Mouse (Mus musculus) ES-Bruce4 (cell line): ENCODE data around the gene Prps1l3.

Experiments
- CTCF ChIP-seq: IDR thresholded peaks from one replicate; pipeline ENCODE4 v1.8.1; 2011; ENCODE audit warnings: low read depth, low read length
- EP300 ChIP-seq: IDR thresholded peaks from 2 replicates; pipeline ENCODE4 v1.6.1; 2011; ENCODE audit warnings: low read depth, low read length; ENCODE audit not compliant: insufficient read depth
- POLR2A ChIP-seq: IDR thresholded peaks from one replicate; pipeline ENCODE4 v1.8.1; 2011; ENCODE audit warnings: low read length; ENCODE audit not compliant: insufficient read depth

GRCm38 (mm10) chr12:57285303-57286059 lies 55.3 kb downstream of the Prps1l3 start:
- TF ChIP-seq POLR2A: no peak
- TF ChIP-seq CTCF: no peak
- TF ChIP-seq EP300: no peak
